Mouse (Mus musculus) midbrain, embryonic 13.5 days (tissue): ENCODE measurements around the gene Rpl35a. TPM values are rescaled to one million over a fixed set of nuclear protein-coding genes. Genes with fewer than 3 reads are reported as not detected.
A peak's percentile ranks its signal among the peaks of the same experiment; 100 is the strongest.
"Not testable (repeated sequence)": the region's sequence is repeated elsewhere in the genome, so short reads cannot be mapped to it uniquely, and the experiment has no call there.

ENCODE experiments used
- ATAC-seq: fragments of 200-750 bp; cut with Nextera tagmentation; 2 replicates; pipeline ENCODE4 v1.8.0; 2017; ENCODE audit warnings: mild to moderate bottlenecking, moderate TSS enrichment, moderate library complexity
- H3K27ac ChIP-seq: fragments of 300-500 bp; sonication (generic); 2 replicates; pipeline ENCODE4 v1.5.1; 2015; ENCODE audit warnings: inconsistent platforms, mild to moderate bottlenecking, moderate library complexity
- H3K27me3 ChIP-seq: fragments of 300-500 bp; sonication (generic); 2 replicates; pipeline ENCODE4 v1.6.1; 2015; ENCODE audit warnings: mild to moderate bottlenecking, inconsistent platforms
- H3K36me3 ChIP-seq: fragments of 300-500 bp; sonication (generic); 2 replicates; pipeline ENCODE4 v1.6.1; 2015; ENCODE audit warnings: mild to moderate bottlenecking, inconsistent platforms
- H3K4me1 ChIP-seq: fragments of 300-500 bp; sonication (generic); replicated peaks from 2 replicates; pipeline ENCODE4 v1.6.1; 2015; ENCODE audit warnings: inconsistent platforms
- H3K4me2 ChIP-seq: fragments of 300-500 bp; sonication (generic); replicated peaks from 2 replicates; pipeline ENCODE4 v1.6.1; 2015; ENCODE audit warnings: moderate library complexity, mild to moderate bottlenecking, inconsistent platforms
- H3K4me3 ChIP-seq: fragments of 300-500 bp; sonication (generic); replicated peaks from 2 replicates; pipeline ENCODE4 v1.5.1; 2015; ENCODE audit warnings: mild to moderate bottlenecking, inconsistent platforms
- H3K9ac ChIP-seq: fragments of 300-500 bp; sonication (generic); replicated peaks from 2 replicates; pipeline ENCODE4 v1.6.1; 2015; ENCODE audit warnings: mild to moderate bottlenecking, inconsistent platforms
- H3K9me3 ChIP-seq: fragments of 300-500 bp; sonication (generic); 2 replicates; pipeline ENCODE4 v1.6.1; 2016; ENCODE audit warnings: mild to moderate bottlenecking, inconsistent platforms
- WGBS: fragments of 180-500 bp; shearing (Covaris S2); methylation state at CpG from one replicate; pipeline ENCODE4 v1.1.7; 2015; 5-methylcytosine and 5-hydroxymethylcytosine counted together
- polyA plus RNA-seq: library from polyadenylated mRNA; unstranded; fragments of >200 nt; fragmentation: Nextera tagmentation; extraction: Ambion mirVana; gene quantifications from 2 replicates; pipeline ENCODE4 v1.2.1, GENCODE M21; 2015

Rpl35a gene
- polyA plus RNA-seq, 1 experiment from 2014 or later, result 592 TPM

GRCm38 (mm10) chr16:33058656-33059055, 2.4 kb downstream of the Rpl35a start:
- not testable (repeated sequence) for H3K27me3 ChIP-seq, H3K9me3 ChIP-seq, H3K9ac ChIP-seq, H3K27ac ChIP-seq, ATAC-seq
- H3K4me1 ChIP-seq, result peaks cover 39% of the 10 kb centered on the region
- 93% methylated on average over 9 of the region's 9 CpGs for WGBS
- peaks cover 30% of the 10 kb centered on the region for H3K36me3 ChIP-seq
- H3K4me3 ChIP-seq, result peak overlapping the region; percentile 95; the same call in 1 of the 2 replicates
- H3K4me2 ChIP-seq, result 0 out of 2 replicates have a peak overlapping the region, but pooled peaks have one; percentile 63

GRCm38 (mm10) chr16:33059471-33059870, 3.2 kb downstream of the Rpl35a start:
- no peaks in the 10 kb centered on the region for H3K27me3 ChIP-seq
- 91% methylated on average over 1 of the region's 1 CpGs for WGBS
- H3K36me3 ChIP-seq, result peaks cover 30% of the 10 kb centered on the region
- no peak overlapping the region for H3K4me2 ChIP-seq
- no peaks in the 10 kb centered on the region for H3K9me3 ChIP-seq
- H3K4me1 ChIP-seq, result peaks cover 45% of the 10 kb centered on the region
- H3K27ac ChIP-seq, result no peak overlapping the region
- no peak overlapping the region for H3K9ac ChIP-seq
- ATAC-seq, result no peak
- H3K4me3 ChIP-seq, result no peak overlapping the region

GRCm38 (mm10) chr16:33060926-33061325, 4.7 kb downstream of the Rpl35a start:
- H3K4me3 ChIP-seq, result no peak overlapping the region

GRCm38 (mm10) chr16:33061400-33061799, 5.1 kb downstream of the Rpl35a start:
- Histone ChIP-seq H3K9ac (no peak overlapping the region), H3K4me1 (peaks cover 40% of the 10 kb centered on the region), H3K4me3 (0 out of 2 replicates have a peak overlapping the region, but pooled peaks have one; percentile 71), H3K36me3 (peaks cover 32% of the 10 kb centered on the region), H3K9me3 (no peaks in the 10 kb centered on the region), H3K4me2 (peak overlapping the region; percentile 86), H3K27me3 (no peaks in the 10 kb centered on the region), H3K27ac (peak overlapping the region; percentile 83; the same call in 1 of the 2 replicates)
- ATAC-seq, result no peak
- 48% methylated on average over 11 of the region's 11 CpGs for WGBS

More at GRCm38 (mm10) chr16:33060926-33061325, 4.7 kb downstream of the Rpl35a start:
- Histone ChIP-seq H3K9me3 (no peaks in the 10 kb centered on the region), H3K27ac (no peak overlapping the region), H3K9ac (no peak overlapping the region), H3K4me2 (no peak overlapping the region), H3K27me3 (no peaks in the 10 kb centered on the region), H3K36me3 (peaks cover 30% of the 10 kb centered on the region), H3K4me1 (peaks cover 40% of the 10 kb centered on the region)
- no peak for ATAC-seq
- 76% methylated on average over 2 of the region's 2 CpGs for WGBS

- WGBS, result under 1% methylated on average over 60 of the region's 64 CpGs
- ATAC-seq, result peak; percentile 99
- Histone ChIP-seq H3K4me2 (peak within 1 kb of the TSS; percentile 86), H3K36me3 (peaks cover 39% of the 10 kb centered on the region), H3K9me3 (no peaks in the 10 kb centered on the region), H3K27ac (peak within 1 kb of the TSS; percentile 83), H3K4me1 (peaks cover 40% of the 10 kb centered on the region), H3K4me3 (peak within 1 kb of the TSS; percentile 71), H3K27me3 (no peaks in the 10 kb centered on the region), H3K9ac (peak within 1 kb of the TSS; percentile 85)
Measured at GRCm38 (mm10) chr16:33062024-33062681, 5.9 kb downstream of the Rpl35a start, which contains the start of gene Lmln. Gene Lmln (plus strand): TSS chr16:33062521.

- Histone ChIP-seq H3K36me3 (peaks cover 40% of the 10 kb centered on the region), H3K4me1 (peaks cover 35% of the 10 kb centered on the region), H3K9me3 (no peaks in the 10 kb centered on the region), H3K9ac (peak overlapping the region; percentile 85), H3K27me3 (no peaks in the 10 kb centered on the region), H3K4me3 (peak overlapping the region; percentile 71), H3K4me2 (peak overlapping the region; percentile 86), H3K27ac (peak overlapping the region; percentile 83)
- under 1% methylated on average over 35 of the region's 35 CpGs for WGBS
- peak; percentile 68; the same call in 1 of the 2 replicates for ATAC-seq
Measured at GRCm38 (mm10) chr16:33062682-33063131, 6.5 kb downstream of the Rpl35a start.

GRCm38 (mm10) chr16:33063267-33063666, 7.0 kb downstream of the Rpl35a start:
- H3K4me1 ChIP-seq, result peaks cover 29% of the 10 kb centered on the region
- peak overlapping the region; percentile 86 for H3K4me2 ChIP-seq
- no peak overlapping the region for H3K27ac ChIP-seq
- peak overlapping the region; percentile 85 for H3K9ac ChIP-seq
- ATAC-seq, result no peak
- 30% methylated on average over 7 of the region's 7 CpGs for WGBS
- H3K36me3 ChIP-seq, result peaks cover 41% of the 10 kb centered on the region
- H3K9me3 ChIP-seq, result no peaks in the 10 kb centered on the region
- H3K27me3 ChIP-seq, result no peaks in the 10 kb centered on the region
- peak overlapping the region; percentile 71 for H3K4me3 ChIP-seq

GRCm38 (mm10) chr16:33064636-33065035, 8.4 kb downstream of the Rpl35a start:
- no peaks in the 10 kb centered on the region for H3K27me3 ChIP-seq
- H3K4me2 ChIP-seq, result no peak overlapping the region
- H3K27ac ChIP-seq, result no peak overlapping the region
- H3K9me3 ChIP-seq, result no peaks in the 10 kb centered on the region
- H3K9ac ChIP-seq, result no peak overlapping the region
- no peak overlapping the region for H3K4me3 ChIP-seq
- H3K4me1 ChIP-seq, result peaks cover 21% of the 10 kb centered on the region
- no peak for ATAC-seq
- H3K36me3 ChIP-seq, result peaks cover 37% of the 10 kb centered on the region
- 70% methylated on average over 9 of the region's 9 CpGs for WGBS

GRCm38 (mm10) chr16:33070928-33071327, 14.7 kb downstream of the Rpl35a start:
- H3K4me3 ChIP-seq, result no peak overlapping the region
- H3K27ac ChIP-seq, result no peak overlapping the region
- ATAC-seq, result no peak
- H3K36me3 ChIP-seq, result peaks cover 75% of the 10 kb centered on the region
- H3K9ac ChIP-seq, result no peak overlapping the region
- H3K4me2 ChIP-seq, result no peak overlapping the region
- no peaks in the 10 kb centered on the region for H3K27me3 ChIP-seq
- no peaks in the 10 kb centered on the region for H3K9me3 ChIP-seq
- no peaks in the 10 kb centered on the region for H3K4me1 ChIP-seq

GRCm38 (mm10) chr16:33072871-33073557, 16.8 kb downstream of the Rpl35a start:
- no peak overlapping the region for H3K4me3 ChIP-seq
- no peak overlapping the region for H3K9ac ChIP-seq
- no peaks in the 10 kb centered on the region for H3K27me3 ChIP-seq
- ATAC-seq, result no peak
- no peaks in the 10 kb centered on the region for H3K4me1 ChIP-seq
- H3K36me3 ChIP-seq, result peaks cover 78% of the 10 kb centered on the region
- H3K4me2 ChIP-seq, result no peak overlapping the region
- no peaks in the 10 kb centered on the region for H3K9me3 ChIP-seq
- no peak overlapping the region for H3K27ac ChIP-seq
- WGBS, result 95% methylated on average over 6 of the region's 6 CpGs

- 92% methylated on average over 5 of the region's 5 CpGs for WGBS
- Histone ChIP-seq H3K4me2 (no peak overlapping the region), H3K4me3 (no peak overlapping the region), H3K27ac (no peak overlapping the region), H3K27me3 (no peaks in the 10 kb centered on the region), H3K9ac (no peak overlapping the region), H3K4me1 (no peaks in the 10 kb centered on the region), H3K9me3 (no peaks in the 10 kb centered on the region), H3K36me3 (peaks cover 67% of the 10 kb centered on the region)
- no peak for ATAC-seq
Measured at GRCm38 (mm10) chr16:33074967-33075366, 18.7 kb downstream of the Rpl35a start.

GRCm38 (mm10) chr16:33076078-33076477, 19.8 kb downstream of the Rpl35a start:
- 81% methylated on average over 6 of the region's 6 CpGs for WGBS
- Histone ChIP-seq H3K9me3 (no peaks in the 10 kb centered on the region), H3K27ac (no peak overlapping the region), H3K36me3 (peaks cover 59% of the 10 kb centered on the region), H3K4me2 (no peak overlapping the region), H3K4me1 (no peaks in the 10 kb centered on the region), H3K9ac (no peak overlapping the region), H3K27me3 (no peaks in the 10 kb centered on the region), H3K4me3 (no peak overlapping the region)
- ATAC-seq, result no peak
